Mouse (Mus musculus) liver, embryonic 16.5 days (tissue): ENCODE results near the gene Prdm11. TPM values are rescaled to one million over a fixed set of nuclear protein-coding genes. Genes with fewer than 3 reads are reported as not detected.

Experiments used
- ATAC-seq: fragments of 200-750 bp; cut with Nextera tagmentation; 2 replicates; pipeline ENCODE4 v1.8.0; 2017; ENCODE audit warnings: low read depth, mild to moderate bottlenecking, moderate number of reproducible peaks, moderate library complexity
- H3K27ac ChIP-seq: fragments of 300-500 bp; sonication (generic); 2 replicates; pipeline ENCODE4 v1.5.1; 2014; ENCODE audit warnings: mild to moderate bottlenecking, low read length
- H3K27me3 ChIP-seq: fragments of 300-500 bp; sonication (generic); 2 replicates; pipeline ENCODE4 v1.6.1; 2014; ENCODE audit warnings: low read depth, low read length, mixed read lengths; ENCODE audit not compliant: control insufficient read depth, insufficient read depth
- H3K36me3 ChIP-seq: fragments of 300-500 bp; sonication (generic); 2 replicates; pipeline ENCODE4 v1.6.1; 2014; ENCODE audit warnings: mild to moderate bottlenecking; ENCODE audit not compliant: control insufficient read depth, insufficient read depth
- H3K4me1 ChIP-seq: fragments of 300-500 bp; sonication (generic); 2 replicates; pipeline ENCODE4 v1.6.1; 2014; ENCODE audit warnings: low read depth, low read length, mixed read lengths; ENCODE audit not compliant: control insufficient read depth
- H3K4me2 ChIP-seq: fragments of 300-500 bp; sonication (generic); 2 replicates; pipeline ENCODE4 v1.6.1; 2014; ENCODE audit warnings: low read depth, low read length, mixed read lengths
- H3K4me3 ChIP-seq: fragments of 300-500 bp; sonication (generic); 2 replicates; pipeline ENCODE4 v1.5.1; 2014; ENCODE audit warnings: low read depth, mild to moderate bottlenecking, low read length
- H3K9ac ChIP-seq: fragments of 300-500 bp; sonication (generic); 2 replicates; pipeline ENCODE4 v1.6.1; 2014; ENCODE audit warnings: low read depth, low read length
- H3K9me3 ChIP-seq: fragments of 300-500 bp; sonication (generic); replicated peaks from 2 replicates; pipeline ENCODE4 v1.6.1; 2016; ENCODE audit warnings: low read length; ENCODE audit not compliant: control insufficient read depth
- WGBS: fragments of 180-500 bp; shearing (Covaris S2); extraction: QIAGEN DNeasy Blood & Tissue Kit; methylation state at CpG from one replicate; pipeline ENCODE4 v1.1.7; 2014; ENCODE audit not compliant: insufficient replicate concordance; 5-methylcytosine and 5-hydroxymethylcytosine counted together
- polyA plus RNA-seq: library from polyadenylated mRNA; unstranded; fragments of >200 nt; fragmentation: Nextera tagmentation; extraction: Ambion mirVana; gene quantifications from 2 replicates; pipeline ENCODE4 v1.2.1, GENCODE M21; 2015

Gene Prdm11
- polyA plus RNA-seq, 1 experiment from 2014 or later, result 1.2 TPM

DNA sequence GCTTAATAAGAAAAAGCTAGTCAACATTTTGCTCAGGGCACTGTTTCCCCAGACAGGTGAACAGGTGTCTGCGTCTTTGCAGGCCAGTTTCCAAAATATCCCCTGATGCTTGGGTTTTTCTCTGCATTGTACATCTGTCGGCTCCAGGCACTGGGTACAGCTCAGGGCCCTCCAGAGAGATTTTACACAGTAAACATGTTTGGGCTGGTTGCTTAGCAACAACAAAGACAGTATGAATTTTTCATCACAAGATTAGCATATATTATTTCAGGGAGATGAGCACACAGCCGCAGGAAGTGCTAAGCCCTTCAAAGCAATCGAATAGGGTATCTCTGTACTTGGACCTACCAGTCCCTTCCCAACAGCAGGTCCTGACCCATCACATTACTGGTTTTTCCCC is 125.3 kb downstream of the Prdm11 start:
- no peaks in the 10 kb centered on the region for H3K36me3 ChIP-seq
- no peak overlapping the region for H3K27ac ChIP-seq
- H3K4me3 ChIP-seq, result no peak overlapping the region
- peaks cover 13% of the 10 kb centered on the region for H3K27me3 ChIP-seq
- H3K4me2 ChIP-seq, result no peak overlapping the region
- ATAC-seq, result no peak
- no peaks in the 10 kb centered on the region for H3K4me1 ChIP-seq
- H3K9me3 ChIP-seq, result no peaks in the 10 kb centered on the region
- H3K9ac ChIP-seq, result no peak overlapping the region
- 66% methylated on average over 4 of the region's 4 CpGs for WGBS

GRCm38 (mm10) chr2:92917405-92918142 is 128.4 kb downstream of the Prdm11 start:
- Histone ChIP-seq H3K4me2 (no peak overlapping the region), H3K27me3 (peaks cover 34% of the 10 kb centered on the region), H3K9ac (no peak overlapping the region), H3K4me3 (no peak overlapping the region), H3K27ac (no peak overlapping the region), H3K4me1 (no peaks in the 10 kb centered on the region), H3K9me3 (no peaks in the 10 kb centered on the region), H3K36me3 (no peaks in the 10 kb centered on the region)
- WGBS, result 29% methylated on average over 7 of the region's 7 CpGs
- no peak for ATAC-seq

DNA sequence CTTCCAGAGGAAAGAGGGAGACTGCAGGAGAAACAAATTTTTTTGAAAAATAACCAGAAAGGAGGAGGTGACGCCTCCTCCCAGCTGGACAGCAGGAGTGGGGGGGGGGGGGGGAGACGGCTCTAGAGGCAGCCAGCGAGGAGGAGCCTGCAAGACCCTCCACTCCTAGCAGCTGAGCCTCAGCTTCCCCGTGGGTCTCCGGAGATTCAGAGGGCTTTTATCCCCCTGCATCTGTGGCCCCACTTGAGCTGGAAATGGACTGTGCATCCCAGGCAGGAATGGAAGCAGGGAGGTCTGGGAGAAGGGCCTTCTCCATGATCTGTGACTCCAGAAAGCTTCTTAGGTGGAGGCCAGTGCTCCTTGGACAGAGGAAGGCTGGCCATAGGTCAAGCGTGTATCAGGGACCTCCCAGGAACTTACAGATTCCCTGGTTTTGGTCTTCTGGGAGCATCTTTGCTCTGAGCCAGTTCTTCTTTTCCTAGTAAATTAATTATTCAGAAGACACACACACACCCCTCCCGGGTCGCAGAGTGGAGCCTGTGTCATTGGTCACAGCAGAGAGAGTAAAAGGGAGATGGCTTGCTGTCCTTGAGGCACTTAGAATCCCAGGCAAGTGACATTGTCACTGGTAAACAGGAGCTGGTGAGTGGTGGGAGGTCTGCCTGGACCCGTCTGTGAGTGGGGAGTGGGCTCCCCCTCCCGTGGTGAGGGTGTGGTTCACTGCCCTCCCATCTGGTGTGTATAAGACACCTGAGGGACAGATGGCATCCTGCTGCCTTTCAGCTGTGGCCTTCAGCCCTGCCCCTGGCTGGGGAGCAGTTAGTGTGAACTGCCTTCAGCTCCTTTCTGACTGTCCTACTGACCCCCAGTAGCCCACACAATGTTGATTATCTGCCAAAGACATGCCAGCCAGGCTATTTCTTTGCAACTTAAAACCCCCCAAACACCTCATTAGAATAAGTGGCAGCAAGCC is 130.0 kb downstream of the Prdm11 start:
- H3K4me3 ChIP-seq, result no peak overlapping the region
- no peaks in the 10 kb centered on the region for H3K9me3 ChIP-seq
- no peak overlapping the region for H3K27ac ChIP-seq

More for the DNA sequence above, 130.0 kb downstream of the Prdm11 start:
- Histone ChIP-seq H3K4me2 (no peak overlapping the region), H3K36me3 (no peaks in the 10 kb centered on the region), H3K9ac (no peak overlapping the region), H3K4me1 (no peaks in the 10 kb centered on the region), H3K27me3 (peaks cover 37% of the 10 kb centered on the region)
- ATAC-seq, result no peak
- 10% methylated on average over 8 of the region's 10 CpGs for WGBS

Other genes starting within 250 kb of the Prdm11 start
- 0.05 and 0.14 TPM in 2 replicates for gene Syt13, start 131.1 kb downstream of the Prdm11 start, polyA plus RNA-seq
- 3.2 and 5.8 TPM in 2 replicates for gene Trp53i11, start 141.4 kb upstream of the Prdm11 start, polyA plus RNA-seq